Mouse (Mus musculus) lung, embryonic 14.5 days (tissue): ENCODE measurements around the gene Syt7. TPM values are rescaled to one million over a fixed set of nuclear protein-coding genes. Genes with fewer than 3 reads are reported as not detected.

Experiments
- ATAC-seq: fragments of 200-750 bp; cut with Nextera tagmentation; 2 replicates; pipeline ENCODE4 v1.8.0; 2017; ENCODE audit warnings: mild to moderate bottlenecking, moderate TSS enrichment, moderate library complexity; ENCODE audit not compliant: insufficient read depth
- DNase-seq: peaks from one replicate; pipeline ENCODE4 v3.0.0-alpha.2; 2015
- H3K27ac ChIP-seq: fragments of 300-500 bp; sonication (generic); 2 replicates; pipeline ENCODE4 v1.5.1; 2014; ENCODE audit warnings: low read depth, mild to moderate bottlenecking, moderate library complexity
- H3K27me3 ChIP-seq: fragments of 300-500 bp; sonication (generic); 2 replicates; pipeline ENCODE4 v1.6.1; 2014; ENCODE audit warnings: low read length, control low read depth; ENCODE audit not compliant: insufficient read depth
- H3K36me3 ChIP-seq: fragments of 300-500 bp; sonication (generic); 2 replicates; pipeline ENCODE4 v1.6.1; 2014; ENCODE audit warnings: control low read depth; ENCODE audit not compliant: insufficient read depth
- H3K4me1 ChIP-seq: fragments of 300-500 bp; sonication (generic); 2 replicates; pipeline ENCODE4 v1.6.1; 2014; ENCODE audit warnings: antibody characterized with exemption, control low read depth; ENCODE audit not compliant: insufficient read depth
- H3K4me2 ChIP-seq: fragments of 300-500 bp; sonication (generic); 2 replicates; pipeline ENCODE4 v1.6.1; 2014; ENCODE audit warnings: mild to moderate bottlenecking
- H3K4me3 ChIP-seq: fragments of 300-500 bp; sonication (generic); 2 replicates; pipeline ENCODE4 v1.5.1; 2014; ENCODE audit warnings: low read depth, low read length
- H3K9ac ChIP-seq: fragments of 300-500 bp; sonication (generic); 2 replicates; pipeline ENCODE4 v1.6.1; 2014
- H3K9me3 ChIP-seq: fragments of 300-500 bp; sonication (generic); 2 replicates; pipeline ENCODE4 v1.6.1; 2016; ENCODE audit warnings: low read depth, low read length, control low read depth
- CTCF ChIP-seq: IDR thresholded peaks from 2 replicates; pipeline ENCODE4 v1.5.1; 2016; ENCODE audit warnings: antibody characterized with exemption, low read depth
- WGBS: fragments of 180-500 bp; shearing (Covaris S2); extraction: QIAGEN DNeasy Blood & Tissue Kit; methylation state at CpG from one replicate; pipeline ENCODE4 v1.1.7; 2014; 5-methylcytosine and 5-hydroxymethylcytosine counted together
- polyA plus RNA-seq: library from polyadenylated mRNA; unstranded; fragments of >200 nt; fragmentation: Nextera tagmentation; extraction: Ambion mirVana; gene quantifications from 2 replicates; pipeline ENCODE4 v1.2.1, GENCODE M21; 2014

The Syt7 gene
- polyA plus RNA-seq, 1 experiment from 2014 or later: 4.7 TPM

DNA sequence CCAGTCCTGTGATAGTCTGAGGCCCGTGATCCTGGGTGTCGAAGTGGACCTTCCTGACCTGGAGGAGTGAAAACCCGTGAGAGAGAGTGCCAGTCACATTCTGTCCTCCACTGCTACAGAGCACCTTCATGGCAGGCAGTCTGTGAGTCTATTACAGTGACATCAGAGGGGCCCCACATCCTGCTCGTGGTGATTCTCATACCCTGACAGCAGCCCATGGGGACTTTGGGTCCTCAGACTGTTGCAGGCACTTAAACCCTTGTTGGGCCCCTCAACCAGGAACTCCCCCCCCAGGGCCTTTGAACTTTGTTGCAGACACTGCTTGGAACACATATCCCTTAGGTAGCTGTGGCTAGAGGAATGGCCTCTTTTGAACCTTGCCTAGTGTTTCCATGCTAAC, 90.7 kb downstream of the Syt7 start:
- Histone ChIP-seq H3K9me3 (no peaks in the 10 kb centered on the region), H3K27me3 (no peaks in the 10 kb centered on the region), H3K36me3 (no peaks in the 10 kb centered on the region), H3K4me2 (no peak overlapping the region), H3K4me1 (no peaks in the 10 kb centered on the region), H3K9ac (no peak overlapping the region), H3K27ac (no peak overlapping the region), H3K4me3 (no peak overlapping the region)
- DNase-seq (no peak), ATAC-seq (no peak)
- TF ChIP-seq CTCF: no peak
- WGBS: 36% methylated on average over 4 of the region's 4 CpGs

DNA sequence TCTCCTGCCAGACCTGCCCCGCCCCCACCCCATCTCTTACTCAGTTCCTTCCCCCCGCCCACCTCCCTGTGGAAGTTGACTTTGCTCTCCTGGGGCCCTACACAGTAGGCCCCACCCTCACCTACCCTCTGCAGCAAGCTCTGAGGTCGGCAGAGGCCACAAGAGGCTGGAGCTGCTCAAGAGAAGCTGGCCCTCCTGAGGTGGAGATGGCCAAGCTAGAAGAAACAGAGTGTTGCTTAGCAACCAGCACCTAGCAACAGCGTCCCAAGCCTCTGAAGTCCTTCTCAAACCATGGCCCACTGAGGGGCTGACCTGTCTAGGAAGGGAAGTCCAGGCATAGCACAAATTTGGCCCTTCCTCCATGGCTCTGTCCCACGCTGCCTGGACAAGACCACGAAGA, 93.8 kb downstream of the Syt7 start, which contains the start of gene Ppp1r32:
Ppp1r32 (minus strand) TSS at position 226 of the 400 bp plus-strand sequence.
- no peaks in the 10 kb centered on the region for H3K27me3 ChIP-seq
- H3K4me1 ChIP-seq: no peaks in the 10 kb centered on the region
- WGBS: 23% methylated on average over 6 of the region's 6 CpGs
- TF ChIP-seq CTCF: no peak
- H3K9ac ChIP-seq: no peak within 1 kb of the TSS
- no peak for ATAC-seq
- no peaks in the 10 kb centered on the region for H3K9me3 ChIP-seq
- peak; percentile 59 for DNase-seq
- no peak within 1 kb of the TSS for H3K4me3 ChIP-seq
- H3K36me3 ChIP-seq: no peaks in the 10 kb centered on the region
- no peak within 1 kb of the TSS for H3K4me2 ChIP-seq
- no peak within 1 kb of the TSS for H3K27ac ChIP-seq

DNA sequence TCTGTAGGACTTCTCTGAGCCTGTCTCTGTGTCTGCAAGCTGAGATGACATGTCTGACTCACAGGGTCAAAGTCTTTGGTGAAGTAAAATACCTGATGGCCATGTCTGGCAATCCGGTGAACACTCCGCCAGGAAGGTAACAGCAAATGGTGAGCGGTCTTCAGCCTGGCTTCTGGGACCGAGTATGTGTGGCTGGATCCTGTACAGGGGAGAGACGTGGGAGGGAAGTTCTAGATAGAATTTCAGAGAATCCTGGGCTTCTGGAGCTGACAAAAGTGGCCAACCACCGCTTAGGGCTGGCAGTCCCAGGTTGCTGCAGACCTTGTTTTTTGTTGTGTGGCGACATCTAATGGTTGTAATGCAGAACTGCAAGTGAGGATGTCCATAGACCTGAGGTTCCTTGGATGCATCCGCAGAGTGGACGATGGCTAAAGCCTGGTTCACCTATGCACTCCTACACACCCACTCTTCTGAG, 97.4 kb downstream of the Syt7 start:
- no peaks in the 10 kb centered on the region for H3K9me3 ChIP-seq
- 19% methylated on average over 9 of the region's 9 CpGs for WGBS
- ATAC-seq (peak; percentile 84), DNase-seq (peak; percentile 91)
- H3K27ac ChIP-seq: no peak overlapping the region
- H3K4me2 ChIP-seq: no peak overlapping the region
- H3K4me1 ChIP-seq: no peaks in the 10 kb centered on the region
- H3K36me3 ChIP-seq: no peaks in the 10 kb centered on the region
- H3K4me3 ChIP-seq: no peak overlapping the region
- peak; percentile 96 for TF ChIP-seq CTCF
- no peaks in the 10 kb centered on the region for H3K27me3 ChIP-seq
- no peak overlapping the region for H3K9ac ChIP-seq

DNA sequence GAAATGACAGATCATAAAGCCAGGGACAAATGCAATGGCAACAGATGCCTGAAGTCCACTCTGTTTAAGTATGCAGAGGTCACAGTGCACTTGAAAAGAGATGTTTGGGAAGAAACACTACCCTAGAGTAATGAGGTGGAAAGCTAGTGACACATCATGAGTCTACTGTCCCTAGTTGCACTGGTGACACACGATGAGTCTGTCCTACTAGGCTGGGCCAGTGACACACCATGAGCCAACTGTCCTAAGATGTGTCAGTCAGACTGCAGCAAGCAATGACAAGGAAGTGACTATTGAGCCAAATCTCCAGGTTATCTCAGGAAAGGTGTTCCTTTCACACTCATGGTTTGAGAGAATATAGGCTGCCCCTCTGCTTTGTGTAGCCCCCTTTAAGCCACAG, 106.8 kb downstream of the Syt7 start:
- H3K9me3 ChIP-seq: no peaks in the 10 kb centered on the region
- TF ChIP-seq CTCF: no peak
- no peak overlapping the region for H3K4me2 ChIP-seq
- H3K9ac ChIP-seq: no peak overlapping the region
- ATAC-seq: no peak
- H3K4me1 ChIP-seq: no peaks in the 10 kb centered on the region
- no peak for DNase-seq
- H3K27ac ChIP-seq: no peak overlapping the region
- H3K36me3 ChIP-seq: peaks cover 17% of the 10 kb centered on the region
- H3K4me3 ChIP-seq: no peak overlapping the region
- 85% methylated on average over 1 of the region's 1 CpGs for WGBS
- H3K27me3 ChIP-seq: no peaks in the 10 kb centered on the region

DNA sequence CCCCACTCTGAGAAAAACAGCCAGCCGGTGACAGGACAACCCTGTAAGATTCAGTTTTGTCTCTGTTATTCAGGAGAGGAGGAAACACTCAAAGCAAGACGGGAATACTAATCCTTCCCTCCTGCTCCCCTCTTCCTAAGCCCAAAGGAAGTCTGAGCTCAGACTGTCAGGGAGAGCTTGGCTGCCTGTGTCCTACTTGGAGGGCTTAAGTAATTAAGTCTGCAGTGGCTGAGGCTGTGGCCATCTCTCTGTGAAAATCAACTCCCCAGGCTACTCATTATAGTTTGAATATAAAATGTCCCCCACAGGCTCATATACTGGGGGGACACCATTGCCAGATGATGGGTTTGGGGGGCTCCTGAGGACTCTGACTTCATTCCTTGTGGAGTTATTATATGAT, 108.1 kb downstream of the Syt7 start:
- ATAC-seq: no peak
- no peak overlapping the region for H3K27ac ChIP-seq
- 57% methylated on average over 2 of the region's 2 CpGs for WGBS
- H3K9ac ChIP-seq: no peak overlapping the region
- no peak for TF ChIP-seq CTCF
- H3K4me3 ChIP-seq: no peak overlapping the region
- no peak overlapping the region for H3K4me2 ChIP-seq
- peaks cover 30% of the 10 kb centered on the region for H3K36me3 ChIP-seq
- no peaks in the 10 kb centered on the region for H3K9me3 ChIP-seq
- no peak for DNase-seq
- no peaks in the 10 kb centered on the region for H3K27me3 ChIP-seq
- no peaks in the 10 kb centered on the region for H3K4me1 ChIP-seq

DNA sequence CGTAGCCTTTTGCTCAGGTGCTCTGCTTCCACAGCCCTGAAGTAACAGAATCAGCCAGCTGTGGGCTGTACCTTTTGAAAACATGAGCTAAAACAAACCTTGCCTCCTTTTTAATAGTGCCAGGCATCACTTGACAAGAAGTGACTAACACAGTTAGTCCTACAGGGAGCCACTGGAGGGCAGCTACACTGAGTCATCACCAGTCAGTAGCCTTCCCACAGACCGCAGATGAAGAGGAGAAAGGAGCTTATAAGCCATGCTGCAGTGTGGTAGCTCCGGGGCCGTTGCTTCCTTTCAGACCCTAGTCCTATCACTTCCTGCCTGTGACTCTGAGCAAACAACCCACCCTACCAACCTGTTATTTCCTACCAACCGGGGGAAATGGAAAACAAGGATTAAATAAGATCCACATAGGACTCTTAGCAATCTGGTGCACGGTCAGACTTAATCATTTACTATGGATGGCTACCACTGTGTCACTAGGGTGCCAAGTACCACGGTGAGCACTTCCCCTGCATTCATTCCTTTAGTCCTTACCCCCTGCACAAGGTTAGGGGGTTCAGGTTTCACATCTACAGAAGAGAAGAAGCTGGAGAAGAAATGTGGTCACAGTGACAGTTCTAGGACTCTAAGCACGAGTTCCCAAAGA, 108.7 kb downstream of the Syt7 start:
- no peak overlapping the region for H3K4me2 ChIP-seq
- H3K36me3 ChIP-seq: peaks cover 35% of the 10 kb centered on the region
- ATAC-seq (no peak), DNase-seq (no peak)
- no peaks in the 10 kb centered on the region for H3K9me3 ChIP-seq
- H3K4me1 ChIP-seq: no peaks in the 10 kb centered on the region
- WGBS: 50% methylated on average over 8 of the region's 8 CpGs
- TF ChIP-seq CTCF: no peak
- no peak overlapping the region for H3K27ac ChIP-seq
- H3K9ac ChIP-seq: no peak overlapping the region
- no peak overlapping the region for H3K4me3 ChIP-seq
- no peaks in the 10 kb centered on the region for H3K27me3 ChIP-seq

DNA sequence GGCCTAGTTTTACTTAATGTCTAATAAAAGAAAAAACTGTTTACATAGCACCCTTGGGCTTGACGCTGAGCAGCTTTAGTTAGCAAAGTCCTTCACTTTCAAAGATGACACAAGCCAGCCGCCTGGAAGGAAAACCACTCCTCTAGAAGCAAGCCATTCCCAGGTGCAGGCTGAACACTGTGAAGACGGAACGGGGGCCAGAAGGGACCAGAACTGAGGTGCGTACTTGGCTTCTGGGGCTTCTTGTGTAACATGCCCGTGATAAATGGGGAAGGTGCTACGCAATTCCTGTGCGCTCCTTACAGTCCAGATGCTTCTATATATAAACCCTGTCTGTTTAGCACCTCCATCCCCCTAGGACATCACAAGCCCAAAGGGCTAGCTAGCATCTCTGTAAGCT, 111.7 kb downstream of the Syt7 start:
- WGBS: 85% methylated on average over 8 of the region's 8 CpGs
- H3K36me3 ChIP-seq: peaks cover 51% of the 10 kb centered on the region
- no peaks in the 10 kb centered on the region for H3K4me1 ChIP-seq
- DNase-seq (no peak), ATAC-seq (no peak)
- TF ChIP-seq CTCF: no peak
- no peak overlapping the region for H3K9ac ChIP-seq
- H3K27ac ChIP-seq: no peak overlapping the region
- no peaks in the 10 kb centered on the region for H3K27me3 ChIP-seq
- H3K9me3 ChIP-seq: no peaks in the 10 kb centered on the region
- H3K4me3 ChIP-seq: no peak overlapping the region
- H3K4me2 ChIP-seq: no peak overlapping the region
